Mouse (Mus musculus): ENCODE results near the gene Ldha.

- TF ChIP-seq CTCF (IDR thresholded peaks at IDR 0.05; ENCODE audit: low read depth), result no peak
- TF ChIP-seq EP300 (IDR thresholded peaks at IDR 0.05; ENCODE audit: low read depth), result no peak
Measured at GRCm38 (mm10) chr7:46895511-46895910, 54.2 kb downstream of the Ldha start.

Measured in liver, postnatal 0 days (tissue).